Mouse (Mus musculus) G1E (cell line): ENCODE results near the gene Tmtc2. TPM values are rescaled to one million over a fixed set of nuclear protein-coding genes. Genes with fewer than 3 reads are reported as not detected.

ENCODE experiments used
- ATAC-seq: 2 replicates; pipeline ENCODE4 v1.8.0; 2016; ENCODE audit warnings: mild to moderate bottlenecking; ENCODE audit not compliant: insufficient number of reproducible peaks, poor library complexity, low FRiP score, severe bottlenecking; ENCODE audit errors: extremely low read depth
- DNase-seq: peaks from one replicate; pipeline ENCODE4 v3.0.0; 2012; ENCODE audit warnings: low spot score
- H3K27me3 ChIP-seq: 2 replicates; pipeline ENCODE4 v1.6.1; 2012; ENCODE audit warnings: mild to moderate bottlenecking, low read length, inconsistent platforms; ENCODE audit not compliant: insufficient read depth
- H3K36me3 ChIP-seq: replicated peaks from 2 replicates; pipeline ENCODE3; 2012; ENCODE audit warnings: mild to moderate bottlenecking, inconsistent platforms
- H3K4me1 ChIP-seq: 2 replicates; pipeline ENCODE4 v1.6.1; 2012; ENCODE audit warnings: low read depth, low read length, inconsistent platforms, mixed read lengths; ENCODE audit not compliant: insufficient read depth
- H3K4me3 ChIP-seq: 2 replicates; pipeline ENCODE4 v1.5.1; 2012; ENCODE audit warnings: low read depth, mild to moderate bottlenecking, inconsistent platforms, low read length, moderate library complexity, mixed read lengths
- H3K9me3 ChIP-seq: replicated peaks from 2 replicates; pipeline ENCODE4 v1.6.1; 2012; ENCODE audit warnings: inconsistent platforms
- CTCF ChIP-seq: IDR thresholded peaks from 2 replicates; pipeline ENCODE4 v1.5.1; 2012; ENCODE audit warnings: low read depth, low read length, inconsistent platforms, mixed read lengths
- GATA1 ChIP-seq: IDR thresholded peaks from 2 replicates; pipeline ENCODE4 v1.6.1; 2012; ENCODE audit warnings: borderline replicate concordance, low read length, inconsistent platforms, mixed read lengths
- GATA2 ChIP-seq: IDR thresholded peaks from 2 replicates; pipeline ENCODE4 v1.6.1; 2012; ENCODE audit warnings: low read depth, low read length, inconsistent platforms, borderline replicate concordance
- POLR2AphosphoS5 ChIP-seq: IDR thresholded peaks from 2 replicates; pipeline ENCODE4 v1.6.1; 2012; ENCODE audit warnings: low read depth, low read length, inconsistent platforms; ENCODE audit not compliant: insufficient replicate concordance
- TAL1 ChIP-seq: conservative IDR thresholded peaks from 2 replicates; pipeline ENCODE4 v1.6.1; 2012; ENCODE audit warnings: low read depth, low read length, inconsistent platforms, mixed read lengths
- polyA plus RNA-seq: library from polyadenylated mRNA; stranded (reverse); fragments of >175 nt; gene quantifications from 2 replicates; pipeline ENCODE4 v1.2.3, GENCODE M21; 2012
- total RNA-seq, 2 experiments: library from RNA; stranded (forward) in 1 of 2; stranded (reverse) in 1 of 2; fragments of 200-1000 nt in 1 of 2; fragments of >200 nt in 1 of 2; fragmentation: Nextera tagmentation in 1 of 2; gene quantifications; 2 replicates each; pipeline ENCODE4 v1.2.3; 2014 to 2017

The Tmtc2 gene
- total and polyA plus RNA-seq, 3 experiments: 0.86 to 14.4 (median 5.3) TPM

- ATAC-seq (no peak), DNase-seq (no peak)
- Histone ChIP-seq H3K27me3 (no peaks in the 10 kb centered on the region), H3K9me3 (no peaks in the 10 kb centered on the region), H3K36me3 (no peaks in the 10 kb centered on the region), H3K4me1 (peaks cover 7% of the 10 kb centered on the region; the same call in 1 of the 2 replicates), H3K4me3 (no peak overlapping the region)
- TF ChIP-seq GATA2 (no peak), POLR2AphosphoS5 (no peak), GATA1 (no peak), TAL1 (no peak), CTCF (no peak)
Measured at GRCm38 (mm10) chr10:105464378-105464777, 109.9 kb downstream of the Tmtc2 start.

DNA sequence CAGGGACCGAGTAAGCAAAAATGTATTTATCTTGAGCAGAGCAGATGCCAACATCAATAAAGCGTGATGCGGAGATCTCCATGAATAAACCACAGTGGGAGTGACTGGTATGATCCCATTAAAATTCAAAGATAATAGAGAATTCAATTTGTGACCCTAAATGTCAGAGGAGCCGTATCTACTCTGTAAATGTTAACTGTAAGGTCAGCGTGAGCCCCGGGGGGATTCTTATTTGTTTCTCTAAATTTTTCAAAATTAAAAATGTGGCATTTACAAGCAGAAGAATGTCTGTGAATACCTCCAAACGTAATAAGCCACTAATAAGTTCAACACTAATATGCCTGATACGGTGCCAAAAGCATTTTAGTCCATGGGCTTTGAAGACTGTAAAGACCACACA lies 120.8 kb downstream of the Tmtc2 start:
- no peak for ATAC-seq
- Histone ChIP-seq H3K27me3 (no peaks in the 10 kb centered on the region), H3K4me3 (no peak overlapping the region), H3K36me3 (no peaks in the 10 kb centered on the region), H3K9me3 (no peaks in the 10 kb centered on the region), H3K4me1 (no peaks in the 10 kb centered on the region)
- no peak for DNase-seq
- TF ChIP-seq GATA1 (no peak), CTCF (no peak), POLR2AphosphoS5 (no peak), TAL1 (no peak), GATA2 (no peak)

GRCm38 (mm10) chr10:105447191-105447590 lies 127.1 kb downstream of the Tmtc2 start:
- ATAC-seq: no peak
- H3K27me3 ChIP-seq: no peaks in the 10 kb centered on the region
- no peak for TF ChIP-seq GATA2
- TF ChIP-seq TAL1: no peak
- no peak for TF ChIP-seq GATA1
- TF ChIP-seq CTCF: no peak
- no peak for TF ChIP-seq POLR2AphosphoS5
- H3K9me3 ChIP-seq: no peaks in the 10 kb centered on the region
- H3K36me3 ChIP-seq: peaks cover 2% of the 10 kb centered on the region
- H3K4me3 ChIP-seq: no peak overlapping the region
- no peaks in the 10 kb centered on the region for H3K4me1 ChIP-seq
- DNase-seq: no peak

DNA sequence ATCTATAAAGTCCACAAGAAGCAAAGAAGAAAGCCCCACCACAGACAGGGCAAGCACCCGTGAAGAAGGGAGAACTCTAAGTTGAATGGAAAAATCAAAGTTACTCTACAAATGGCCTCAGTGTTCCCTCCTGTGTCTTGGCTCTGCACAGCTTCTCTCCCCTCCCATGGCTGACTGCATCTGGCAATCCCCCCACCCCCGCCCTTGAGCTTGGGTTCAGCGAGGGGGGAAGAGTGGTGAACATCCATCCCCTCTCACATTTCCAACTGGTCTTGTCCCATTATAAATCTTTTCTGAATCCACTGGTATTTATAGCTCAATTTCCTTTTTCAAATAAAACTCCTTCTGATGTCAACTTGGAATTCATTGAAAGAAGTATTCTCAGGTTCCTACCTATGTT lies 129.9 kb downstream of the Tmtc2 start:
- TF ChIP-seq GATA1 (no peak), GATA2 (no peak), CTCF (no peak), POLR2AphosphoS5 (no peak), TAL1 (no peak)
- Histone ChIP-seq H3K27me3 (no peaks in the 10 kb centered on the region), H3K36me3 (peaks cover 2% of the 10 kb centered on the region), H3K4me1 (0 out of 2 replicates have a peak, but pooled peaks cover 2% of the 10 kb centered on the region), H3K9me3 (no peaks in the 10 kb centered on the region), H3K4me3 (no peak overlapping the region)
- DNase-seq (no peak), ATAC-seq (no peak)

GRCm38 (mm10) chr10:105434879-105435278 lies 139.4 kb downstream of the Tmtc2 start:
- H3K27me3 ChIP-seq: no peaks in the 10 kb centered on the region
- no peak for DNase-seq
- H3K36me3 ChIP-seq: no peaks in the 10 kb centered on the region
- ATAC-seq: no peak
- TF ChIP-seq POLR2AphosphoS5 (no peak), GATA1 (no peak), GATA2 (no peak), TAL1 (no peak), CTCF (no peak)
- no peak overlapping the region for H3K4me3 ChIP-seq
- H3K4me1 ChIP-seq: peaks cover 7% of the 10 kb centered on the region; the same call in 1 of the 2 replicates
- H3K9me3 ChIP-seq: no peaks in the 10 kb centered on the region

- no peaks in the 10 kb centered on the region for H3K9me3 ChIP-seq
- no peak for TF ChIP-seq GATA1
- no peak for TF ChIP-seq TAL1
- TF ChIP-seq POLR2AphosphoS5: no peak
- no peak for TF ChIP-seq GATA2
- TF ChIP-seq CTCF: no peak
- ATAC-seq: no peak
- H3K4me1 ChIP-seq: peaks cover 13% of the 10 kb centered on the region
- no peak overlapping the region for H3K4me3 ChIP-seq
- H3K36me3 ChIP-seq: no peaks in the 10 kb centered on the region
- DNase-seq: no peak
- H3K27me3 ChIP-seq: no peaks in the 10 kb centered on the region
Measured at GRCm38 (mm10) chr10:105430885-105431284, 143.4 kb downstream of the Tmtc2 start.

GRCm38 (mm10) chr10:105430232-105430631 lies 144.0 kb downstream of the Tmtc2 start:
- TF ChIP-seq GATA1 (no peak), TAL1 (no peak), CTCF (no peak), GATA2 (no peak), POLR2AphosphoS5 (no peak)
- no peak for ATAC-seq
- no peaks in the 10 kb centered on the region for H3K9me3 ChIP-seq

More at GRCm38 (mm10) chr10:105430232-105430631, 144.0 kb downstream of the Tmtc2 start:
- Histone ChIP-seq H3K4me3 (no peak overlapping the region), H3K27me3 (no peaks in the 10 kb centered on the region), H3K4me1 (peaks cover 19% of the 10 kb centered on the region), H3K36me3 (no peaks in the 10 kb centered on the region)
- DNase-seq: no peak
